ENCODE assay signal across 8 mouse cellular contexts in genomic region chr2:166142561-166143112, GRCm38 (mm10). TPM values are rescaled to one million over a fixed set of nuclear protein-coding genes. Genes with fewer than 3 reads are reported as not detected.
DNase-seq lines count a peak whose midpoint lies in the region; ATAC-seq and TF ChIP-seq lines count a peak whose summit lies in the region.

No protein-coding gene starts in this region.

- H3K4me3 ChIP-seq in heart, embryonic 13.5 days, result no peak overlapping the region
- no peak overlapping the region for H3K4me3 ChIP-seq in midbrain, postnatal 0 days (ENCODE audit: low read depth, low read length)

- H3K36me3 ChIP-seq in heart, embryonic 13.5 days, result peaks cover 10% of the 10 kb centered on the region
- H3K36me3 ChIP-seq in midbrain, postnatal 0 days (ENCODE audit: insufficient read depth, low read length), result peaks cover 5% of the 10 kb centered on the region; the same call in 1 of the 2 replicates

- no peak for ATAC-seq in heart, embryonic 13.5 days (ENCODE audit: extremely low read depth, insufficient number of reproducible peaks, low FRiP score, low TSS enrichment)
- peak; percentile 45; the same call in 1 of the 2 replicates for ATAC-seq in midbrain, postnatal 0 days (ENCODE audit: low FRiP score)
- ATAC-seq in inflammation-experienced regulatory T-cells, adult 6 months, result no peak

- intact Hi-C loops in heart, postnatal 14 days (cut with DNase I), result no loop called here

- H3K4me2 ChIP-seq in heart, embryonic 13.5 days, result 0 out of 2 replicates have a peak overlapping the region, but pooled peaks have one; percentile 13
- H3K4me2 ChIP-seq in midbrain, postnatal 0 days (ENCODE audit: low read depth, low read length, poor library complexity, severe bottlenecking), result no peak overlapping the region

- H3K4me1 ChIP-seq in heart, embryonic 13.5 days, result peaks cover 91% of the 10 kb centered on the region
- H3K4me1 ChIP-seq in midbrain, postnatal 0 days (ENCODE audit: insufficient read depth, low read length), result 0 out of 2 replicates have a peak, but pooled peaks cover 3% of the 10 kb centered on the region

- peak overlapping the region; percentile 72 for H3K9ac ChIP-seq in heart, embryonic 13.5 days
- no peak overlapping the region for H3K9ac ChIP-seq in midbrain, postnatal 0 days (replicated peaks; ENCODE audit: low read length, poor library complexity, severe bottlenecking)

- DNase-seq in heart, adult 11 months, result peak; percentile 96
- DNase-seq in heart, postnatal 14 days, result no peak
- peak; percentile 90 for DNase-seq in brain, adult 2 months (ENCODE audit: low read depth, low spot score)
- peak; percentile 72 for DNase-seq in kidney, postnatal 14 days
- DNase-seq in midbrain, postnatal 0 days (ENCODE audit: low spot score), result peak; percentile 64
- DNase-seq in thymus, postnatal 10 days (ENCODE audit: low spot score in 2 of 2), result no peak

- no peaks in the 10 kb centered on the region for H3K9me3 ChIP-seq in heart, embryonic 13.5 days
- no peaks in the 10 kb centered on the region for H3K9me3 ChIP-seq in midbrain, postnatal 0 days (ENCODE audit: low read length)

- H3K27ac ChIP-seq in heart, embryonic 13.5 days (replicated peaks), result peak overlapping the region; percentile 82
- H3K27ac ChIP-seq in midbrain, postnatal 0 days (ENCODE audit: low read depth, low read length), result peak overlapping the region; percentile 51; the same call in 1 of the 2 replicates

- TF ChIP-seq CTCF in midbrain, postnatal 0 days (IDR thresholded peaks at IDR 0.05), result no peak

- 50% methylated on average over 19 of the region's 19 CpGs for WGBS in heart, embryonic 13.5 days
- WGBS in midbrain, postnatal 0 days, result 43% methylated on average over 19 of the region's 19 CpGs

- 0 out of 2 replicates have a peak, but pooled peaks cover 3% of the 10 kb centered on the region for H3K27me3 ChIP-seq in heart, embryonic 13.5 days (replicated peaks)
- H3K27me3 ChIP-seq in midbrain, postnatal 0 days (ENCODE audit: insufficient read depth, low read length), result no peaks in the 10 kb centered on the region

RNA-seq across cellular contexts. Expression of gene Sulf2, which starts 12.8 kb away (rescaled TPM):
- 10 to 100 TPM; 59.3 to 60.7 TPM for total RNA-seq in heart, postnatal 14 days (2021)
- polyA plus RNA-seq in heart, embryonic 13.5 days (2015; fragmentation: Nextera tagmentation; extraction: Ambion mirVana), result 87.6 and 91.3 TPM in 2 replicates
- 127 and 131 TPM in 2 replicates for total RNA-seq in midbrain, postnatal 0 days (2014; rRNA removed)
- polyA plus RNA-seq in midbrain, postnatal 0 days (2015; fragmentation: Nextera tagmentation; extraction: Ambion mirVana), result 95.8 and 99.6 TPM in 2 replicates
- polyA plus RNA-seq in inflammation-experienced regulatory T-cells, adult 6 months (2017; shearing (Covaris generic)), result 1 to 10 TPM; 2.5 to 3.3 (median 2.8) TPM

Comparison
In these comparisons a context has a peak if more than half of its experiments do, and no peak if none do; other contexts are left out.
1. DNase-seq: peak in heart, adult 11 months (single experiment), brain, adult 2 months (single experiment), kidney, postnatal 14 days (single experiment) and midbrain, postnatal 0 days (single experiment); none in heart, postnatal 14 days (0 of 2) and thymus, postnatal 10 days (0 of 2).
2. RNA of gene Sulf2, which starts 12.8 kb away (polyA plus RNA-seq): 95.8 to 99.6 TPM in midbrain, postnatal 0 days and 87.6 to 91.3 TPM in heart, embryonic 13.5 days; 2.5 to 3.3 TPM in inflammation-experienced regulatory T-cells, adult 6 months; every median in the first group is over 10 times any median in the second.